Comparison of ENCODE assay signal across 8 mouse cellular contexts in genomic region chr3:87616957-87617810, GRCm38 (mm10). TPM values are rescaled to one million over a fixed set of nuclear protein-coding genes. Genes with fewer than 3 reads are reported as not detected.
A peak's percentile ranks its signal among the peaks of the same experiment; 100 is the strongest.
DNase-seq lines count a peak whose midpoint lies in the region; ATAC-seq and TF ChIP-seq lines count a peak whose summit lies in the region.

Arhgef11 (plus strand) TSS chr3:87617559.

- H3K4me1 ChIP-seq in embryonic facial prominence, embryonic 12.5 days = peaks cover 29% of the 10 kb centered on the region
- H3K4me1 ChIP-seq in kidney, adult 2 months (ENCODE audit: control insufficient read depth, insufficient read depth, low read length) = peaks cover 14% of the 10 kb centered on the region
- peaks cover 40% of the 10 kb centered on the region for H3K4me1 ChIP-seq in limb, embryonic 13.5 days
- peaks cover 47% of the 10 kb centered on the region for H3K4me1 ChIP-seq in midbrain, embryonic 15.5 days
- H3K4me1 ChIP-seq in spleen, adult 2 months (ENCODE audit: control insufficient read depth, insufficient read depth, insufficient read length) = peaks cover 13% of the 10 kb centered on the region

- 1% methylated on average over 77 of the region's 101 CpGs for WGBS in embryonic facial prominence, embryonic 12.5 days
- 2% methylated on average over 100 of the region's 101 CpGs for WGBS in kidney, adult 2 months
- WGBS in limb, embryonic 13.5 days = under 1% methylated on average over 83 of the region's 101 CpGs
- WGBS in midbrain, embryonic 15.5 days = under 1% methylated on average over 96 of the region's 101 CpGs
- 1% methylated on average over 87 of the region's 101 CpGs for WGBS in spleen, adult 2 months

- no peaks in the 10 kb centered on the region for H3K9me3 ChIP-seq in embryonic facial prominence, embryonic 12.5 days
- H3K9me3 ChIP-seq in limb, embryonic 13.5 days = no peaks in the 10 kb centered on the region
- no peaks in the 10 kb centered on the region for H3K9me3 ChIP-seq in midbrain, embryonic 15.5 days

- H3K4me2 ChIP-seq in embryonic facial prominence, embryonic 12.5 days (replicated peaks) = peak within 1 kb of the TSS; percentile 95
- peak within 1 kb of the TSS; percentile 99 for H3K4me2 ChIP-seq in limb, embryonic 13.5 days (replicated peaks)
- peak within 1 kb of the TSS; percentile 98 for H3K4me2 ChIP-seq in midbrain, embryonic 15.5 days

- TF ChIP-seq POLR2A in kidney, adult 2 months (IDR thresholded peaks at IDR 0.05; ENCODE audit: low read depth, low read length) = peak; percentile 43
- TF ChIP-seq POLR2A in spleen, adult 2 months (IDR thresholded peaks at IDR 0.05; ENCODE audit: low read depth, low read length) = peak; percentile 49; the same call in 1 of the 2 replicates

- peak within 1 kb of the TSS; percentile 76 for H3K4me3 ChIP-seq in embryonic facial prominence, embryonic 12.5 days
- peak within 1 kb of the TSS; percentile 77 for H3K4me3 ChIP-seq in kidney, adult 2 months (ENCODE audit: insufficient read depth, low read depth, low read length)
- H3K4me3 ChIP-seq in limb, embryonic 13.5 days = peak within 1 kb of the TSS; percentile 74
- H3K4me3 ChIP-seq in midbrain, embryonic 15.5 days = peak within 1 kb of the TSS; percentile 75
- peak within 1 kb of the TSS; percentile 99 for H3K4me3 ChIP-seq in spleen, adult 2 months (ENCODE audit: extremely low read depth, insufficient read depth, insufficient read length)

- no peaks in the 10 kb centered on the region for H3K27me3 ChIP-seq in embryonic facial prominence, embryonic 12.5 days
- no peaks in the 10 kb centered on the region for H3K27me3 ChIP-seq in kidney, adult 2 months (replicated peaks; ENCODE audit: control insufficient read depth, insufficient read depth, low read length)
- H3K27me3 ChIP-seq in limb, embryonic 13.5 days = no peaks in the 10 kb centered on the region
- no peaks in the 10 kb centered on the region for H3K27me3 ChIP-seq in midbrain, embryonic 15.5 days (replicated peaks)
- H3K27me3 ChIP-seq in spleen, adult 2 months (ENCODE audit: control insufficient read depth, insufficient read depth, low read length) = no peaks in the 10 kb centered on the region

- DNase-seq in 3134 (ENCODE audit: extremely low read depth, insufficient read length, low spot score) = peak; percentile 84
- peak; percentile 90 for DNase-seq in adrenal gland, postnatal 25 days
- peak; percentile 82 to 91 for DNase-seq in heart, adult 18-20 months
- DNase-seq in kidney, adult 2 months = peak; percentile 92
- DNase-seq in spleen, adult 2 months (ENCODE audit: low read depth in 1 of 2, low spot score in 2 of 2) = peak in 1 of 2 experiments; percentile 67

- peak within 1 kb of the TSS; percentile 94 for H3K27ac ChIP-seq in embryonic facial prominence, embryonic 12.5 days
- H3K27ac ChIP-seq in kidney, adult 2 months (ENCODE audit: insufficient read depth, low read depth, low read length) = peak within 1 kb of the TSS; percentile 79
- H3K27ac ChIP-seq in limb, embryonic 13.5 days = peak within 1 kb of the TSS; percentile 92
- peak within 1 kb of the TSS; percentile 92 for H3K27ac ChIP-seq in midbrain, embryonic 15.5 days
- H3K27ac ChIP-seq in spleen, adult 2 months (ENCODE audit: insufficient read depth, low read length) = peak within 1 kb of the TSS; percentile 94

- peak; percentile 92 for ATAC-seq in embryonic facial prominence, embryonic 12.5 days (ENCODE audit: insufficient number of reproducible peaks, insufficient read depth, low FRiP score, low TSS enrichment)
- peak; percentile 94 for ATAC-seq in limb, embryonic 13.5 days (ENCODE audit: low FRiP score, low read depth)
- ATAC-seq in midbrain, embryonic 15.5 days (replicated peaks) = peak; percentile 92

- no peaks in the 10 kb centered on the region for H3K36me3 ChIP-seq in embryonic facial prominence, embryonic 12.5 days
- H3K36me3 ChIP-seq in kidney, adult 2 months (ENCODE audit: control insufficient read depth, insufficient read depth, low read length) = no peaks in the 10 kb centered on the region
- H3K36me3 ChIP-seq in limb, embryonic 13.5 days = no peaks in the 10 kb centered on the region
- H3K36me3 ChIP-seq in midbrain, embryonic 15.5 days (replicated peaks) = no peaks in the 10 kb centered on the region
- H3K36me3 ChIP-seq in spleen, adult 2 months (ENCODE audit: control insufficient read depth, insufficient read depth, low read length) = no peaks in the 10 kb centered on the region

- TF ChIP-seq CTCF in kidney, adult 2 months (conservative IDR thresholded peaks at IDR 0.05; ENCODE audit: insufficient read depth, insufficient read length, low read depth, low read length) = no peak
- TF ChIP-seq CTCF in spleen, adult 2 months (IDR thresholded peaks at IDR 0.05; ENCODE audit: extremely low read depth, insufficient read depth, insufficient read length, insufficient replicate concordance) = no peak

- peak within 1 kb of the TSS; percentile 87 for H3K9ac ChIP-seq in embryonic facial prominence, embryonic 12.5 days
- H3K9ac ChIP-seq in limb, embryonic 13.5 days = peak within 1 kb of the TSS; percentile 89
- peak within 1 kb of the TSS; percentile 84 for H3K9ac ChIP-seq in midbrain, embryonic 15.5 days

RNA-seq across cellular contexts. Expression of gene Arhgef11, which starts in this region (rescaled TPM):
- 40.4 and 44.2 TPM in 2 replicates for total RNA-seq in adrenal gland, postnatal 25 days (2021)
- 21.8 and 23.5 TPM in 2 replicates for polyA plus RNA-seq in embryonic facial prominence, embryonic 12.5 days (2016; fragmentation: Nextera tagmentation; extraction: Ambion mirVana)
- total RNA-seq in heart, adult 18-20 months (2021) = 10 to 100 TPM; 18.9 to 19.2 TPM
- polyA plus RNA-seq in kidney, adult 2 months (2012; rRNA removed) = 34.7 and 35.4 TPM in 2 replicates
- polyA plus RNA-seq in limb, embryonic 13.5 days (2015; fragmentation: Nextera tagmentation; extraction: Ambion mirVana) = 16.0 and 18.8 TPM in 2 replicates
- polyA plus RNA-seq in midbrain, embryonic 15.5 days (2015; fragmentation: Nextera tagmentation; extraction: Ambion mirVana) = 27.9 and 28.7 TPM in 2 replicates
- 15.6 and 16.4 TPM in 2 replicates for polyA plus RNA-seq in spleen, adult 2 months (2012; rRNA removed)
